Mouse (Mus musculus) erythroblast, embryonic 14.5 days (primary cell): ENCODE results near the gene Rin3.

Experiments
- GATA1 ChIP-seq: IDR thresholded peaks from 2 replicates; pipeline ENCODE4 v1.6.1; 2012; ENCODE audit warnings: low read length, inconsistent platforms, mixed read lengths
- TAL1 ChIP-seq: IDR thresholded peaks from 3 replicates; pipeline ENCODE4 v1.6.1; 2012; ENCODE audit warnings: low read length, inconsistent platforms, mixed read lengths

GRCm38 (mm10) chr12:102308457-102309011 is 25.7 kb downstream of the Rin3 start:
- TF ChIP-seq GATA1 (no peak), TAL1 (no peak)
